Mouse (Mus musculus) spleen, embryonic (tissue): Measurements from ENCODE around the gene Fbln2.

ENCODE experiments used
- CTCF ChIA-PET: fragments of 350-600 bp; sonication (Branson Sonifier 250); formaldehyde crosslinking; loops from one replicate; lab custom pipeline; 2022; lab: Charles Lee

Gene Fbln2

GRCm38 (mm10) chr6:91192851-91193545 lies 19.3 kb upstream of the Fbln2 start:
- CTCF ChIA-PET = no interaction called here

- CTCF ChIA-PET = no interaction called here
Measured at GRCm38 (mm10) chr6:91198456-91198855, 13.8 kb upstream of the Fbln2 start.

- CTCF ChIA-PET = no interaction called here
Measured at GRCm38 (mm10) chr6:91200429-91201188, 11.6 kb upstream of the Fbln2 start.

- CTCF ChIA-PET = no interaction called here
Measured at GRCm38 (mm10) chr6:91201881-91202341, 10.3 kb upstream of the Fbln2 start.

- CTCF ChIA-PET = no interaction called here
Measured at GRCm38 (mm10) chr6:91202571-91202970, 9.7 kb upstream of the Fbln2 start.

- CTCF ChIA-PET = no interaction called here
Measured at GRCm38 (mm10) chr6:91205346-91205745, 6.9 kb upstream of the Fbln2 start.

GRCm38 (mm10) chr6:91205791-91206190 lies 6.5 kb upstream of the Fbln2 start:
- CTCF ChIA-PET = no interaction called here

GRCm38 (mm10) chr6:91207491-91207890 lies 4.8 kb upstream of the Fbln2 start:
- CTCF ChIA-PET = no interaction called here

- CTCF ChIA-PET = no interaction called here
Measured at GRCm38 (mm10) chr6:91209780-91210179, 2.5 kb upstream of the Fbln2 start.

GRCm38 (mm10) chr6:91210852-91211251 lies 1.4 kb upstream of the Fbln2 start:
- CTCF ChIA-PET = no interaction called here

GRCm38 (mm10) chr6:91212571-91212970 lies 316 bp downstream of the Fbln2 start:
- CTCF ChIA-PET = no interaction called here

GRCm38 (mm10) chr6:91213287-91214218 lies 1.3 kb downstream of the Fbln2 start:
- CTCF ChIA-PET = no interaction called here

- CTCF ChIA-PET = interaction anchor here (0.6 kb wide), 1 partner anchor 688 kb away, joined by 7 read pairs; no protein-coding TSS in a partner anchor
Measured at GRCm38 (mm10) chr6:91215454-91215853, 3.2 kb downstream of the Fbln2 start.

GRCm38 (mm10) chr6:91218445-91218844 lies 6.2 kb downstream of the Fbln2 start:
- CTCF ChIA-PET = no interaction called here

GRCm38 (mm10) chr6:91218871-91219270 lies 6.6 kb downstream of the Fbln2 start:
- CTCF ChIA-PET = no interaction called here

- CTCF ChIA-PET = no interaction called here
Measured at GRCm38 (mm10) chr6:91220062-91220461, 7.8 kb downstream of the Fbln2 start.

GRCm38 (mm10) chr6:91221094-91221493 lies 8.8 kb downstream of the Fbln2 start:
- CTCF ChIA-PET = no interaction called here

GRCm38 (mm10) chr6:91222694-91223346 lies 10.6 kb downstream of the Fbln2 start:
- CTCF ChIA-PET = no interaction called here

GRCm38 (mm10) chr6:91224939-91225338 lies 12.7 kb downstream of the Fbln2 start:
- CTCF ChIA-PET = no interaction called here

GRCm38 (mm10) chr6:91225346-91225745 lies 13.1 kb downstream of the Fbln2 start:
- CTCF ChIA-PET = no interaction called here

- CTCF ChIA-PET = no interaction called here
Measured at GRCm38 (mm10) chr6:91226058-91226457, 13.8 kb downstream of the Fbln2 start.
